Mouse (Mus musculus) liver, adult 2 months (tissue): ENCODE measurements around the gene Rcc2. TPM values are rescaled to one million over a fixed set of nuclear protein-coding genes. Genes with fewer than 3 reads are reported as not detected.

Experiments used
- DNase-seq: peaks from one replicate; pipeline ENCODE4 v3.0.0-alpha.2; 2011; ENCODE audit warnings: low read depth, low spot score; ENCODE audit errors: extremely low read depth
- H3K27ac ChIP-seq: fragments of 200-500 bp; replicated peaks from 2 replicates; pipeline ENCODE4 v1.5.1; 2012; ENCODE audit warnings: low read depth, mild to moderate bottlenecking, control low read depth, inconsistent platforms, low read length; ENCODE audit not compliant: insufficient read depth
- H3K27me3 ChIP-seq: fragments of 200-500 bp; 2 replicates; pipeline ENCODE4 v1.6.1; 2012; ENCODE audit warnings: mild to moderate bottlenecking, moderate library complexity, low read length, inconsistent platforms; ENCODE audit not compliant: control insufficient read depth, insufficient read depth
- H3K36me3 ChIP-seq: fragments of 200-500 bp; 2 replicates; pipeline ENCODE4 v1.6.1; 2012; ENCODE audit warnings: low read length, inconsistent platforms; ENCODE audit not compliant: control insufficient read depth, insufficient read depth
- H3K4me1 ChIP-seq: fragments of 200-500 bp; 2 replicates; pipeline ENCODE4 v1.6.1; 2011; ENCODE audit warnings: low read length; ENCODE audit not compliant: control insufficient read depth, insufficient read depth
- H3K4me3 ChIP-seq: fragments of 200-500 bp; 2 replicates; pipeline ENCODE4 v1.5.1; 2011; ENCODE audit warnings: low read depth, mild to moderate bottlenecking, control low read depth, low read length, moderate library complexity; ENCODE audit not compliant: insufficient read depth
- H3K79me2 ChIP-seq: fragments of 200-500 bp; 2 replicates; pipeline ENCODE4 v1.6.1; 2012; ENCODE audit warnings: inconsistent platforms, mild to moderate bottlenecking, low read length, moderate library complexity; ENCODE audit not compliant: control insufficient read depth, insufficient read depth
- H3K9ac ChIP-seq: fragments of 200-500 bp; 2 replicates; pipeline ENCODE4 v1.6.1; 2012; ENCODE audit warnings: low read depth, mild to moderate bottlenecking, control low read depth, inconsistent platforms, low read length
- CTCF ChIP-seq: fragments of 200-500 bp; IDR thresholded peaks from 2 replicates; pipeline ENCODE4 v1.5.1; 2011; ENCODE audit warnings: low read depth, low read length, control low read depth
- POLR2A ChIP-seq: fragments of 200-500 bp; IDR thresholded peaks from 2 replicates; pipeline ENCODE4 v1.6.1; 2011; ENCODE audit warnings: low read length, control low read depth; ENCODE audit not compliant: insufficient read depth; ENCODE audit errors: extremely low read depth
- WGBS: fragments of 180-500 bp; shearing (Covaris S2); methylation state at CpG from one replicate; pipeline ENCODE4 v1.1.7; 2018; 5-methylcytosine and 5-hydroxymethylcytosine counted together
- polyA plus RNA-seq: library from polyadenylated mRNA; depleted of rRNA; stranded (reverse); fragments of >200 nt; gene quantifications from 2 replicates; pipeline ENCODE4 v1.2.3, GENCODE M21; 2012
- total RNA-seq: library from RNA; depleted of rRNA; stranded (reverse); fragments of >200 nt; gene quantifications from 2 replicates; pipeline ENCODE4 v1.2.3, GENCODE M21; 2014

Rcc2 gene
- total and polyA plus RNA-seq, 2 experiments: 5.3 to 16.3 TPM

DNA sequence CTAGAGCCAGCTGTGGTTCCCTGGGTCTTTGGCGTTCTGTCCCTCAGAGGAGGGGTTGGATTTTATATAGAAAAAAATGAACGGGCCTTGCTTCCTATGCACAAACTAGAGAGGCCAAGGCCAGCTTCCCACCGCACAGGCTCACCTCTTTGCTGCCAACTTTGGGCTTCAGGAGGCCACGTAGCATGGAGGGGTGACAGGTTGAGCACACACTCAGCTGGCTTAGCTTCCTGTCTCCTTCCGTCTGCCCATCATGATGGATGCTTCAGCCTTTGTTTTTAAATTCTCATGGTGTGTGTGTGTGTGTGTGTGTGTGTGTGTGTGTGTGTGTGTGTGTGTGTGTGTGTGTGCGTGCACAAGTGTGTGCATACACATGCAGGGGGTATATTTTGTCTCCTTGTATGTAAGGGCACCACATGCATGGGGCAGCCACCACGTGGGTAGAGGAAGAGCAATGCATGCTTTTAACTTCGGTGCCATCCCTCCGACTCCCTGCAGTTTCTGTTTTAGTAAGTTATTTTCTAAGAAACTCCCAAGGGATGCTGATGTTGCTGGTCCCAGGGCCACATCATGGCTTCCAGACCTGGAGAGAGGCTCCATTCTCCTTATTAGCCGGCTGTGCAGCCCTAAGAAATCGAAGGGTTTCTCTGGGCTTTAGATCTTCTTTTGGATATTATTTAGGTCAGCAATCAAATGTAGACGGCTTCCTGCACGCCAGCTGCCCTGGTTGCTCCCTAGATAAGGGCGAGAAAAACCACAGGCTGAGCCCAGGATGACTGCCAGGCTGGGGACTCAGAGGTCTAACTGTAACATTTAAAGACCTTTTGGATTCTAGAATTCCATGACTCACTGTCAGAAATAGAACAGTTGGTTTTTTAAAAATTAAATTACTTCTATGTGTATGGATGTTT, 4.4 kb upstream of the Rcc2 start:
- H3K36me3 ChIP-seq: no peaks in the 10 kb centered on the region
- H3K27me3 ChIP-seq: no peaks in the 10 kb centered on the region
- H3K9ac ChIP-seq: no peak overlapping the region
- no peak overlapping the region for H3K4me3 ChIP-seq
- TF ChIP-seq POLR2A (no peak), CTCF (no peak)
- H3K79me2 ChIP-seq: no peaks in the 10 kb centered on the region
- H3K4me1 ChIP-seq: peaks cover 9% of the 10 kb centered on the region
- WGBS: 83% methylated on average over 14 of the region's 14 CpGs
- DNase-seq: no peak
- H3K27ac ChIP-seq: no peak overlapping the region

GRCm38 (mm10) chr4:140699441-140700127, 757 bp upstream of the Rcc2 start:
- Histone ChIP-seq H3K4me1 (peaks cover 12% of the 10 kb centered on the region), H3K79me2 (peaks cover 19% of the 10 kb centered on the region), H3K9ac (peak overlapping the region; percentile 43; the same call in 1 of the 2 replicates), H3K27ac (peak overlapping the region; percentile 66), H3K36me3 (no peaks in the 10 kb centered on the region), H3K4me3 (peak overlapping the region; percentile 26; the same call in 1 of the 2 replicates), H3K27me3 (no peaks in the 10 kb centered on the region)
- TF ChIP-seq CTCF (no peak), POLR2A (no peak)
- DNase-seq: peak; percentile 85
- 12% methylated on average over 29 of the region's 29 CpGs for WGBS

GRCm38 (mm10) chr4:140701049-140701715, 841 bp downstream of the Rcc2 start:
- peaks cover 12% of the 10 kb centered on the region for H3K4me1 ChIP-seq
- under 1% methylated on average over 61 of the region's 61 CpGs for WGBS

GRCm38 (mm10) chr4:140701716-140702561, 1.6 kb downstream of the Rcc2 start:
- Histone ChIP-seq H3K4me1 (peaks cover 12% of the 10 kb centered on the region), H3K36me3 (no peaks in the 10 kb centered on the region), H3K27me3 (no peaks in the 10 kb centered on the region), H3K9ac (peak overlapping the region; percentile 84), H3K79me2 (peaks cover 21% of the 10 kb centered on the region), H3K4me3 (peak overlapping the region; percentile 75), H3K27ac (peak overlapping the region; percentile 76)
- WGBS: 2% methylated on average over 43 of the region's 107 CpGs
- TF ChIP-seq POLR2A: no peak
- no peak for TF ChIP-seq CTCF
- DNase-seq: no peak

More at GRCm38 (mm10) chr4:140701049-140701715, 841 bp downstream of the Rcc2 start:
- peak overlapping the region; percentile 87 for H3K9ac ChIP-seq
- peaks cover 21% of the 10 kb centered on the region for H3K79me2 ChIP-seq
- H3K27me3 ChIP-seq: no peaks in the 10 kb centered on the region
- TF ChIP-seq POLR2A: 0 out of 2 replicates have a peak, but pooled peaks have one; percentile 3
- peak; percentile 41; the same call in 1 of the 2 replicates for TF ChIP-seq CTCF
- peak overlapping the region; percentile 75 for H3K4me3 ChIP-seq
- H3K27ac ChIP-seq: peak overlapping the region; percentile 88
- H3K36me3 ChIP-seq: no peaks in the 10 kb centered on the region
- peak; percentile 60 for DNase-seq
